Comparison of ENCODE assay signal across 26 mouse cellular contexts in genomic region chr3:151576155-151576554, GRCm38 (mm10).
DNase-seq lines count a peak whose midpoint lies in the region; ATAC-seq lines count a peak whose summit lies in the region.
"Had no signal": no experiment of that assay in that cellular context is flagged by ENCODE, and none has a peak within 500 bp of the region (broad histone marks: within the 10 kb centered on the region; RNA-seq: fewer than 3 reads in every experiment).

No protein-coding gene starts in this region.

- H3K36me3 ChIP-seq in forebrain, embryonic 16.5 days (ENCODE audit: control insufficient read depth, insufficient read depth), result no peaks in the 10 kb centered on the region
- no peaks in the 10 kb centered on the region for H3K36me3 ChIP-seq in forebrain, embryonic 11.5 days (ENCODE audit: control insufficient read depth, insufficient read depth, low read length)
- no peaks in the 10 kb centered on the region for H3K36me3 ChIP-seq in midbrain, embryonic 10.5 days
- H3K36me3 ChIP-seq: embryonic facial prominence, embryonic 13.5 days; heart, embryonic 12.5 days; hindbrain, embryonic 13.5 days; midbrain, embryonic 15.5 days; neural tube, embryonic 15.5 days had no signal

- no peak overlapping the region for H3K9ac ChIP-seq in forebrain, embryonic 16.5 days (replicated peaks; ENCODE audit: low read depth, low read length)
- H3K9ac ChIP-seq in forebrain, embryonic 11.5 days (ENCODE audit: low read length), result no peak overlapping the region
- H3K9ac ChIP-seq: embryonic facial prominence, embryonic 13.5 days; heart, embryonic 12.5 days; hindbrain, embryonic 13.5 days; liver, embryonic 14.5 days; midbrain, embryonic 15.5 days; neural tube, embryonic 15.5 days had no signal

- no peak overlapping the region for H3K27ac ChIP-seq in forebrain, embryonic 16.5 days (ENCODE audit: low read length)
- H3K27ac ChIP-seq in forebrain, embryonic 11.5 days (ENCODE audit: low read depth, low read length), result no peak overlapping the region
- no peak overlapping the region for H3K27ac ChIP-seq in midbrain, embryonic 10.5 days (replicated peaks)
- H3K27ac ChIP-seq: embryonic facial prominence, embryonic 13.5 days; heart, adult 2 months; hindbrain, embryonic 13.5 days; kidney, postnatal 0 days; liver, embryonic 14.5 days; midbrain, embryonic 15.5 days; neural tube, embryonic 15.5 days had no signal

- no peak overlapping the region for H3K4me3 ChIP-seq in forebrain, embryonic 16.5 days (replicated peaks; ENCODE audit: low read length)
- no peak overlapping the region for H3K4me3 ChIP-seq in forebrain, embryonic 11.5 days (ENCODE audit: low read depth, low read length)
- H3K4me3 ChIP-seq in midbrain, embryonic 10.5 days, result no peak overlapping the region
- H3K4me3 ChIP-seq: embryonic facial prominence, embryonic 13.5 days; heart, adult 2 months; heart, embryonic 12.5 days; hindbrain, embryonic 13.5 days; midbrain, embryonic 15.5 days; neural tube, embryonic 15.5 days had no signal

- no peaks in the 10 kb centered on the region for H3K9me3 ChIP-seq in forebrain, embryonic 16.5 days (ENCODE audit: control insufficient read depth, low read length)
- no peaks in the 10 kb centered on the region for H3K9me3 ChIP-seq in forebrain, embryonic 11.5 days (ENCODE audit: control insufficient read depth, low read length)
- H3K9me3 ChIP-seq in midbrain, embryonic 10.5 days (replicated peaks), result no peaks in the 10 kb centered on the region
- H3K9me3 ChIP-seq: embryonic facial prominence, embryonic 13.5 days; heart, embryonic 12.5 days; hindbrain, embryonic 13.5 days; midbrain, embryonic 15.5 days; neural tube, embryonic 15.5 days had no signal

- H3K27me3 ChIP-seq in forebrain, embryonic 16.5 days (replicated peaks; ENCODE audit: control insufficient read depth, insufficient read depth, low read length), result no peaks in the 10 kb centered on the region
- no peaks in the 10 kb centered on the region for H3K27me3 ChIP-seq in forebrain, embryonic 11.5 days (ENCODE audit: control insufficient read depth, insufficient read depth, low read length)
- no peaks in the 10 kb centered on the region for H3K27me3 ChIP-seq in midbrain, embryonic 10.5 days (ENCODE audit: low read depth, poor library complexity, severe bottlenecking)
- H3K27me3 ChIP-seq: embryonic facial prominence, embryonic 13.5 days; heart, embryonic 12.5 days; hindbrain, embryonic 13.5 days; midbrain, embryonic 15.5 days; neural tube, embryonic 15.5 days had no signal

- no peak overlapping the region for H3K4me2 ChIP-seq in forebrain, embryonic 16.5 days (ENCODE audit: low read length)
- H3K4me2 ChIP-seq in forebrain, embryonic 11.5 days (ENCODE audit: low read depth, low read length, severe bottlenecking), result no peak overlapping the region
- H3K4me2 ChIP-seq: embryonic facial prominence, embryonic 13.5 days; heart, embryonic 12.5 days; hindbrain, embryonic 13.5 days; midbrain, embryonic 15.5 days; neural tube, embryonic 15.5 days had no signal

- ATAC-seq in forebrain, embryonic 16.5 days, result peak; percentile 64
- ATAC-seq in forebrain, embryonic 11.5 days (replicated peaks; ENCODE audit: low FRiP score), result no peak
- ATAC-seq: intestine, embryonic 16.5 days; midbrain, embryonic 15.5 days had no signal

- intact Hi-C loops in left cerebral cortex, postnatal 4 days (cut with DNase I), result no loop called here

- DNase-seq in forebrain, embryonic 11.5 days (ENCODE audit: low spot score), result no peak
- peak; percentile 32 for DNase-seq in left cerebral cortex, adult 11 months (ENCODE audit: low spot score)
- no peak for DNase-seq in left cerebral cortex, postnatal 4 days
- DNase-seq in right cerebral cortex, adult 2 months (ENCODE audit: low spot score in 2 of 2), result peak; percentile 29 to 35
- no peak for DNase-seq in right cerebral cortex, postnatal 4 days
- no peak for DNase-seq in midbrain, embryonic 10.5 days (ENCODE audit: low spot score)
- DNase-seq: adrenal gland, postnatal 14 days; cerebellum, adult 18-20 months; cerebellum, postnatal 10 days; heart, adult 2 months; heart, postnatal 4 days; kidney, postnatal 4 days; liver; lung, adult 2 months; lung, postnatal 10 days; thymus, adult 18-20 months; thymus, postnatal 25 days had no signal

- no peaks in the 10 kb centered on the region for H3K4me1 ChIP-seq in forebrain, embryonic 16.5 days (replicated peaks; ENCODE audit: control insufficient read depth, insufficient read depth, low read length)
- no peaks in the 10 kb centered on the region for H3K4me1 ChIP-seq in forebrain, embryonic 11.5 days (replicated peaks; ENCODE audit: control insufficient read depth, insufficient read depth, low read length)
- H3K4me1 ChIP-seq in midbrain, embryonic 10.5 days, result no peaks in the 10 kb centered on the region
- H3K4me1 ChIP-seq: embryonic facial prominence, embryonic 13.5 days; heart, embryonic 12.5 days; hindbrain, embryonic 13.5 days; midbrain, embryonic 15.5 days; neural tube, embryonic 15.5 days had no signal

- 53% methylated on average over 3 of the region's 3 CpGs for WGBS in forebrain, embryonic 16.5 days
- WGBS in forebrain, embryonic 11.5 days, result 80% methylated on average over 3 of the region's 3 CpGs
- WGBS in midbrain, embryonic 10.5 days, result 86% methylated on average over 3 of the region's 3 CpGs

Comparison
In these comparisons a context has a peak if more than half of its experiments do, and no peak if none do; other contexts are left out.
1. DNase-seq: peak in left cerebral cortex, adult 11 months (single experiment) and right cerebral cortex, adult 2 months (2 of 2); none in forebrain, embryonic 11.5 days (single experiment), left cerebral cortex, postnatal 4 days (single experiment), right cerebral cortex, postnatal 4 days (single experiment) and midbrain, embryonic 10.5 days (single experiment).